Mouse (Mus musculus) G1E (cell line): Measurements from ENCODE around the gene Hgd. TPM values are rescaled to one million over a fixed set of nuclear protein-coding genes. Genes with fewer than 3 reads are reported as not detected.

Experiments
- ATAC-seq: 2 replicates; pipeline ENCODE4 v1.8.0; 2016; ENCODE audit warnings: mild to moderate bottlenecking; ENCODE audit not compliant: insufficient number of reproducible peaks, poor library complexity, low FRiP score, severe bottlenecking; ENCODE audit errors: extremely low read depth
- DNase-seq: peaks from one replicate; pipeline ENCODE4 v3.0.0; 2012; ENCODE audit warnings: low spot score
- H3K27me3 ChIP-seq: 2 replicates; pipeline ENCODE4 v1.6.1; 2012; ENCODE audit warnings: mild to moderate bottlenecking, low read length, inconsistent platforms; ENCODE audit not compliant: insufficient read depth
- H3K36me3 ChIP-seq: replicated peaks from 2 replicates; pipeline ENCODE3; 2012; ENCODE audit warnings: mild to moderate bottlenecking, inconsistent platforms
- H3K4me1 ChIP-seq: 2 replicates; pipeline ENCODE4 v1.6.1; 2012; ENCODE audit warnings: low read depth, low read length, inconsistent platforms, mixed read lengths; ENCODE audit not compliant: insufficient read depth
- H3K4me3 ChIP-seq: 2 replicates; pipeline ENCODE4 v1.5.1; 2012; ENCODE audit warnings: low read depth, mild to moderate bottlenecking, inconsistent platforms, low read length, moderate library complexity, mixed read lengths
- H3K9me3 ChIP-seq: replicated peaks from 2 replicates; pipeline ENCODE4 v1.6.1; 2012; ENCODE audit warnings: inconsistent platforms
- CTCF ChIP-seq: IDR thresholded peaks from 2 replicates; pipeline ENCODE4 v1.5.1; 2012; ENCODE audit warnings: low read depth, low read length, inconsistent platforms, mixed read lengths
- GATA1 ChIP-seq: IDR thresholded peaks from 2 replicates; pipeline ENCODE4 v1.6.1; 2012; ENCODE audit warnings: borderline replicate concordance, low read length, inconsistent platforms, mixed read lengths
- GATA2 ChIP-seq: IDR thresholded peaks from 2 replicates; pipeline ENCODE4 v1.6.1; 2012; ENCODE audit warnings: low read depth, low read length, inconsistent platforms, borderline replicate concordance
- POLR2AphosphoS5 ChIP-seq: IDR thresholded peaks from 2 replicates; pipeline ENCODE4 v1.6.1; 2012; ENCODE audit warnings: low read depth, low read length, inconsistent platforms; ENCODE audit not compliant: insufficient replicate concordance
- TAL1 ChIP-seq: conservative IDR thresholded peaks from 2 replicates; pipeline ENCODE4 v1.6.1; 2012; ENCODE audit warnings: low read depth, low read length, inconsistent platforms, mixed read lengths
- polyA plus RNA-seq: library from polyadenylated mRNA; stranded (reverse); fragments of >175 nt; gene quantifications from 2 replicates; pipeline ENCODE4 v1.2.3, GENCODE M21; 2012
- total RNA-seq, 2 experiments: library from RNA; stranded (forward) in 1 of 2; stranded (reverse) in 1 of 2; fragments of 200-1000 nt in 1 of 2; fragments of >200 nt in 1 of 2; fragmentation: Nextera tagmentation in 1 of 2; gene quantifications; 2 replicates each; pipeline ENCODE4 v1.2.3; 2014 to 2017

Hgd gene
- total RNA-seq (2014; fragmentation: Nextera tagmentation), result not detected in 2 replicates
- total RNA-seq (2017), result not detected in 2 replicates
- not detected in 2 replicates for polyA plus RNA-seq

DNA sequence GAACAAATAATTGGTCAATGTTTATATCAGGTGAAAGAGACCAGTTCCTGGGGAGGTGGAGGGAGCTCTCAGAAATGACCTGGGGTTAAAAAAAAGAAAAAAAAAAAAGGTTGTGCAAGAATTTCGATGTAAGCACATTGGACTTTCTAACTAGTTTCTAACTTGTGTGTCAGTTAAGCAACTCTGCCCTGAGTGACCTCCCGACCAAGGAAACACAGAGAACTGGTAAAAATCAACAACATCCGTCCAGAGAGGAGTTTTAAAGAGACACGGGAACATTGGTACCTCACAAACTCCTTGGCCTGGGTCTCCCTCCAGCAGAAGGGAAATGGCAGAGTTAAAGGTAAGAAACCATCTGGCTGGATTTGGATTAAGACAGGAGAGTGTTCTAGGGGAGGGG, at the start of gene Hgd:
TSS of gene Hgd (plus strand) at position 160 of the 400 bp plus-strand sequence.
- Histone ChIP-seq H3K9me3 (no peaks in the 10 kb centered on the region), H3K27me3 (peaks cover 16% of the 10 kb centered on the region), H3K4me1 (no peaks in the 10 kb centered on the region), H3K4me3 (no peak within 1 kb of the TSS), H3K36me3 (no peaks in the 10 kb centered on the region)
- no peak for ATAC-seq
- no peak for DNase-seq
- TF ChIP-seq POLR2AphosphoS5 (no peak), CTCF (no peak), GATA1 (no peak), TAL1 (no peak), GATA2 (no peak)

DNA sequence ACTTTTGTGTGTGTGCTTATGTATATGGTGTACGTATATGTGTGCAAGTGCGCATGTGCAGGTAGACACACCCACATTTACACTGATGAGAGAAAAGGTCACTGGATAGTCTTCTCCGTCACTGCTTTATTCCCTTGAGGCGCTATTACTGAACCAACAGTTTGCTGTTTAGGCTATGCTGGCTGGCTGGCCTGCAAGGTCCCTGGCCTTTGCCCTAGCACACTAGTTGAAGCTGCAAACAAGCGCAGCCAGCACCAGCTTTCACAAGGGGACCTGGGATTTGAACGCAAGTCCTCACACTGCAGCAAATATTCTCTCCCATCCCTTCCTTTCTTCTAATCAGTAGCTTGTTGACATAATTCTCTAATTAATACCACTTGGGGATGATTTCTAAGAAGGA, 49.8 kb upstream of the Hgd start:
- ATAC-seq, result no peak
- H3K4me1 ChIP-seq, result peaks cover 33% of the 10 kb centered on the region
- no peak overlapping the region for H3K4me3 ChIP-seq
- H3K36me3 ChIP-seq, result peaks cover 70% of the 10 kb centered on the region
- no peak for DNase-seq
- TF ChIP-seq GATA1 (no peak), POLR2AphosphoS5 (no peak), GATA2 (no peak)
- H3K9me3 ChIP-seq, result no peaks in the 10 kb centered on the region
- no peaks in the 10 kb centered on the region for H3K27me3 ChIP-seq

DNA sequence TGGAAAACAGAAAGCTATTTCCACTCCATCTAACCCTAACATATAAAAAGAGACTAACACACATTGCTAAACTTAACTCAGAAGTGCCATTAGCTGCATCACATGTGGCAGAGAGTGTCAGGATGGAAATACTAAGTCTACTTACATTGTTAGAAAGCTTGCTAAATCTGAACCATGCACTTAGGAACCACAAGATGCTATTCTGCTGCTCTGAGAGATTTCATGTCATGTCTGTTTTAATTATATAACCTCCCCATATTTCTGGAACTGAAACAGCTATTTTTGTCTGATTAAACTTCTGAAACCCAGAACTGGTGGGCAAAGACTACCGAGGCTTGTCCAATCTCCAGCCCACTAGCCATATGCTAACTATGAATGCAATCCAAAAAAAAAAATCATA, 47.9 kb upstream of the Hgd start:
- Histone ChIP-seq H3K27me3 (no peaks in the 10 kb centered on the region), H3K4me3 (no peak overlapping the region), H3K4me1 (peaks cover 44% of the 10 kb centered on the region), H3K36me3 (peaks cover 63% of the 10 kb centered on the region), H3K9me3 (no peaks in the 10 kb centered on the region)
- ATAC-seq, result no peak
- TF ChIP-seq GATA1, result no peak
- TF ChIP-seq TAL1, result no peak
- no peak for TF ChIP-seq GATA2
- no peak for TF ChIP-seq POLR2AphosphoS5
- TF ChIP-seq CTCF, result no peak
- DNase-seq, result no peak

DNA sequence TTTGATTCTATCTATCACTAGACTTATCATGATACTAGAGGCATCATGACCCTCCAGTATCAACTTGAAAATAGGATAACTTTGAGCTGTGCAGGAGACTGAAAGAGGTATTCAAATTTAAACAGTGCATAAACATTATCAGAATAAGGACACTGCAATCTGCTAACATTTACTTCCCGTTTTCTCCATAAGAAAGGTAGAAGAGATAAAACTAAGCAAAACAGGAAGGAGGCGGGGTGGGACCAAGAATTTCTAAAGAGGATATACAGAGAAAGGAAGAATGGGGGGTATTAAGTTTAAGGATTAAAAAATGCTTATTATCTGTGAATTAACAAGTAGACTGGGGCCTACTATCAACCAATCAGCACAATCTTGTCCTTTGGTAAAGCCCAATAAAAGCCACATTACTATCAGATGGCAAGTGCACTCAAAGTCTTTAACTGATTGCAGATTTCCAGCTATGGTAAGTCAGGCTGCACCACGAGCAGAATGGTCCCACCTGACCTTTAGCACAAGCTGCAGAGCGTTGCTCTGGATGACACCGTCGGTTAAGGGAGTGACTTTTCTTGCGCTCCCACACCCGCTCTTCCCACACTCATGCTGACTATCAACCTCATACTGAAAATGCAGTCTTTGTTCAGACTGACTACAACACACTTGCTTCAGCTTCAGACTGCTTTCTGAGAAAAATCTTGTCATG, 46.4 kb upstream of the Hgd start:
- H3K4me1 ChIP-seq, result peaks cover 57% of the 10 kb centered on the region
- no peaks in the 10 kb centered on the region for H3K27me3 ChIP-seq
- TF ChIP-seq CTCF, result no peak
- TF ChIP-seq POLR2AphosphoS5, result no peak
- no peak for TF ChIP-seq TAL1
- no peak for TF ChIP-seq GATA2
- TF ChIP-seq GATA1, result no peak
- peak overlapping the region; percentile 54; the same call in 1 of the 2 replicates for H3K4me3 ChIP-seq
- ATAC-seq (peak; percentile 75), DNase-seq (peak; percentile 45)
- H3K36me3 ChIP-seq, result peaks cover 60% of the 10 kb centered on the region
- H3K9me3 ChIP-seq, result no peaks in the 10 kb centered on the region

DNA sequence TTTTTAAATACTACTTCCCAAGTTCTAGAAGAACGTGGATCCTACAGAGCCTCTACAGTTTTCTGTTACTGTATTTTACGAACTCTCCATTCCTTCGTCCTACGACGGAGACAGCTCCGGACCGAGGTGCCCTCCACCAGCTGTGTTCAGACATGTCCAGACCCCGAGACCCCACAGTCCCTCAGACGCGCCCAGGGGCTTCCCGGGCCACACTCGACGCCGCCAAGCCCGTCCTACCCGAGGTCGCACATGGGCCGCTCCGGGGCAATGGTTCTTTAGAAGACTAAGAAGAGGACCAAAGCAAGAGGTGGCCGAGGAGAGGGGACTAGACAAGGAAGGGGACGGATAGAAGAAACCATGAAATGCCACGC, 40.7 kb upstream of the Hgd start:
- Histone ChIP-seq H3K27me3 (no peaks in the 10 kb centered on the region), H3K4me3 (peak overlapping the region; percentile 81), H3K9me3 (no peaks in the 10 kb centered on the region), H3K4me1 (peaks cover 46% of the 10 kb centered on the region), H3K36me3 (peaks cover 49% of the 10 kb centered on the region)
- TF ChIP-seq GATA2 (no peak), TAL1 (no peak), CTCF (no peak), POLR2AphosphoS5 (no peak), GATA1 (no peak)
- DNase-seq (no peak), ATAC-seq (peak; percentile 5; the same call in 1 of the 2 replicates)

DNA sequence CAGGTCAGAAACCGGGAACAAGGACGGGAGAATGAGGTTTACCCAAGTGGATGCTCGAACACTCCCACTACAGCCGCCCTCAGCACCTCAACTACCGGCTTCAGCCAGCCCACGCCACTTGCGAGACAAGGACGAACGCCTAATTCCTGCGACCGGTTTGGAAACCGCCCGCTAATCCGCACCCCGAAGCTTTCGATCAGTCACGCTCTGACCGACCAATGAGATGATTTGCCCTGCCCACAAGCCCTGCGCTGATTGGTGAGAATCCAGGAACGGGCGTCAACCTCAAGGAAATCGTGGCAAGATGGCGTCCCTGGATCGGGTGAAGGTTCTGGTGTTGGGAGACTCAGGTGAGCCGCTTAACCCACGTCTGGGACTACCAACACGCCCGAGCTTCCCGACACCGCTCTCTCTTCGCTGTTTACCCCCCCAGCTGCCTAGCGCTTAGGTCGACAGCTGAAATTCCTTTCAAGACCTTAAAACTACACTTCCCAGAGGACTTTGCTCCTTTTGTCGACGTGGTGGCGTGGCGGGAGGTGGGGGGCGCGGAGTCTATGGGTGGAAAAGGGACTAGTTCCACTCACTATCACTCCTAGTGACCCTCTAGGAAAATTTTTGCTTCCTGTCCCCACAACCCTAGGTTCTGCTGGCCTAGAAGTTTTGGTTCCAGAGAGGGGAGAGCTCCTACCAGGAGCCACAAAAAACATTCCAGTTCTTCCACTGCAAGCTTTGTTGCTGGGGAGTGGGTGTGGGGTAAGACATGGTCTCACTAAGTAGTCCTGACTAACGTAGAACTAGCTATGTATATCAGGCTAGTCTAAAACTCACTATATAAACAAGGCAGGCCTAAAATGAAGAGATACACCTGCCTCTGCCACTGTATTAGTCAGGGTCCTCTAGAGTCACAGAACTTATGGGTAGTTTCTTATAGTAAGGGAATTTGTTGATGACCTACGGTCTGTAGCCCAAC, 40.1 kb upstream of the Hgd start, which contains the start of the genes Gtf2e1 and Rabl3:
TSS of gene Gtf2e1 (minus strand) at position 179 of the 970 bp plus-strand sequence.
TSS of gene Rabl3 (plus strand) at position 275 of the 970 bp plus-strand sequence.
- Histone ChIP-seq H3K27me3 (no peaks in the 10 kb centered on the region), H3K9me3 (no peaks in the 10 kb centered on the region), H3K4me3 (peak within 1 kb of the TSS; percentile 81), H3K36me3 (peaks cover 48% of the 10 kb centered on the region), H3K4me1 (peaks cover 39% of the 10 kb centered on the region)
- peak; percentile 97 for ATAC-seq
- no peak for TF ChIP-seq CTCF
- no peak for TF ChIP-seq GATA1
- TF ChIP-seq TAL1, result no peak
- no peak for TF ChIP-seq GATA2
- TF ChIP-seq POLR2AphosphoS5, result no peak; the same call in 1 of the 2 replicates
- DNase-seq, result peak; percentile 92
